Mouse (Mus musculus): ENCODE results near the gene Pigx.

Gene Pigx

GRCm38 (mm10) chr16:32042367-32042766 is 57.2 kb downstream of the Pigx start:
- DNase-seq = no peak
